Mouse (Mus musculus) testis, postnatal 14 days (tissue): ENCODE data around the gene Hsd11b1.

Source experiments
- DNase-seq: peaks from one replicate; pipeline ENCODE4 v3.0.0; 2021; ENCODE audit warnings: low spot score

The Hsd11b1 gene

DNA sequence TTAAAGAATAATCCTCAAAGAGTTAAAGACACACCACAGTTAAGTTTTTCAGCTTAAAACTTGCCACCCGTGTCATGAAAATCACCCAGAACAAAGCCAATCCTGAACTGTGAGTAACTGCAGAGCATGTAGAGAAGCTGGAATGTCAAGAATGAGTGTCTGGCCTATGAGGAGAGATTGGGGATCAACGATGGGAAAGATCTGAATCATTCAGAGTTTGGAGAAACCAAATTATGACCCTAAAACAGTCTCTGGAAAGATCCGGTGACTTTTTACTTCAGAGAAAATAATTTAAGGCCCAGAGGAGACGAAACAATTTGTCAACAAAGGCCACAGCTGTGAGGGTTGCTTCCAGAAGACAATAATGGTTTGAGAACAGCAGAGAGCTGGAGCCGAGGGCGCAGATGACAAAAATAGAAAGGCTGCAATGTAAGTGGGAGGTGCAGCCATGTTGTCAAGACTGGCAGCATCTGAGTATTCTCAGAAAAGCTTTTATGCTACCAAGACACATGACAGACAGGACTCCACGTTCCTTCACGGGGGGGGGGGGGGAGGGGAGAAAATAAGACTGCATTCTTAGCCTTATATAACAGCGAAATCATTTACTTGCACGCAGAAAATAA, 20.2 kb downstream of the Hsd11b1 start:
- no peak for DNase-seq

DNA sequence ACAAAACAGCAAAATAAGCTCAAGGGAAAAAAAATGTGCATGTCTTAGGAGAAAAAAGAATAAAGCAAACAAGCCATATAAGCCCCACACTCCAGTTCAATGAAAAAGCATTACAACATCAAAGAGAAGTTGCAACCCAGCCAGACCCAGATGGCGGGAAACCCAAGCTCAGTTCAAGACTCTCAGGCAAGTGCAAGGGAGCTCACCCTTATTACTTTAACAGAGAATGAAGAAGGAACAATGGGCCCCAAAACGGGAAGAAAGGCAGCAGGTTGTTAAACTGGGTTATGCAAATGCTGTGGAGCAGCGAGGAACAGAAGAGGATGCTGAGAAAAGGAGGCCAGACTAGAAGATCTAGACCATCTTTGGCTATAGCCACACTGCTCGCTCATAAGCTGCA, 21.0 kb downstream of the Hsd11b1 start:
- DNase-seq, result no peak

DNA sequence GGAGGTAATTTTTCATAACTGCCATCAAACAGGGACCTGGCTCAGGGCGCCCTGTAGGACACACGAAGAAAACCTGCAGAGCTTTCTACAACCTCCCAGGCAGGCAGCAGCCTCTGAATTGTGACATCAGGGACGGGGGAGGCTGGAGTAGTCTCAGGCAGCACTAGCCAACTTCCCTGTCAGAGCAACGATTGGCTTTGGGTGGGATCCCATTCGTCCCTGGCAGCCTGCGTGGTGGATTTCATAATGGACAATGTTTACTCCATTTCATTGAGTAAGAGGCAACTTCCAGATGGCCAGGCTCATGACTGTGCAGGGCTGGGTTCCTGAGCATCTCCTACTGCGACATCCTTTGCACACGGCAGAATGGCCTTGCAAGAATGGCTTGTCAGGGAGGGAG, 21.6 kb downstream of the Hsd11b1 start:
- peak; percentile 35 for DNase-seq

DNA sequence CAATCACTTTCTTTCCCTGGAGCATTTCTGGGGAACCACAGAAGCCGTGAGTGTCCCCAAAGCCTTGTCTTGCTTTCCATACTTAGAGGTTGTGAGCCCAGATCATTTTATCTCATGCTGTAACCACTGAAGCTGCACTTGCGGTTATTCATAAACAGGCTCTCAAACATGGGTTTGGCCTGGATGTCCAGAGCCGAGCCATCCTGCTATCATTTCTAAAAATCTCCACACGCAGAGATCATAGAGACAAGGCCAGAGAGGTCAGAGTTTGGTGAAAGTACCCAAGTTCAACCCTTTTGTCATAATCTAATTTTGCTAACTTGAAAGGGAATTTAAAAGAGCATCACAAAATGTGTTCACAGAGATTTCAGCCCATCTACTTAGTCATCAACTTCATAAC, 22.4 kb downstream of the Hsd11b1 start:
- DNase-seq, result no peak

DNA sequence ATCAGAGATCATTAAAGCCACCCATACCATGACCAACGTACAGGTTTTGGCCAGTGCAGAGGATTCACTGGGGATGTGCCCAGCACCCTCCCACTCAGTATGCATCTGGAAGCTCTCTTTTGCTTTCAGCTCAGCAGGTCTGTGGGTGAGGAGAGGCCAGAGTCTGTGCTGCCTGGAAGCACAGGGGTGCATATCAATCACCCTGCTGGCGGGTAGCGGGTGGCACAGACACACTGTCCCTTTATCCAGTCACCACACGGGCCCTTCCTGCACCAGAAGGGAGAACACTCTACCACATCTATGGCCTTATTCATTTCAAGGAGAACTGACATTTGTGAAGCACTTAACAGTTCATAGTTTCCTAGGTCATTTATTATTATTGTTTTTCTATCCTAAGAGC, 25.4 kb downstream of the Hsd11b1 start:
- DNase-seq, result no peak

DNA sequence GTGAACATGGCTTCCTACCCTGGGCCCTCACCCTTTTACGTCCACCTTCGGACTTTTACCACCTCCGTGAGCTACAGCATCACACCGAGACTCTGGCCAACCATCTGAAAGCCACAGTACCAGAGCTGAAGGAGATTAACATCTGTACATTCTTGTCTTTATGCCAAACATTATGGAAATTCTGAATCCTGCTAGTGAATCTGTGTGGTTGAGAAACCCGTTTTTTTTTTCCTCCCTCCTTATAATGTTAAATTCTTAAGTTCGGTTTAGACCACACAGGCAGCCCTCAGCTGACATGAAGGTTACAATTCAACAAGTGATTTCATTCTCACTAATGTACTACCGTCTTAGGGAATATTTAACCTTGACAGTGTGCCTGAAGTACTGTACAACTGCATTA, 28.9 kb downstream of the Hsd11b1 start:
- DNase-seq, result no peak

DNA sequence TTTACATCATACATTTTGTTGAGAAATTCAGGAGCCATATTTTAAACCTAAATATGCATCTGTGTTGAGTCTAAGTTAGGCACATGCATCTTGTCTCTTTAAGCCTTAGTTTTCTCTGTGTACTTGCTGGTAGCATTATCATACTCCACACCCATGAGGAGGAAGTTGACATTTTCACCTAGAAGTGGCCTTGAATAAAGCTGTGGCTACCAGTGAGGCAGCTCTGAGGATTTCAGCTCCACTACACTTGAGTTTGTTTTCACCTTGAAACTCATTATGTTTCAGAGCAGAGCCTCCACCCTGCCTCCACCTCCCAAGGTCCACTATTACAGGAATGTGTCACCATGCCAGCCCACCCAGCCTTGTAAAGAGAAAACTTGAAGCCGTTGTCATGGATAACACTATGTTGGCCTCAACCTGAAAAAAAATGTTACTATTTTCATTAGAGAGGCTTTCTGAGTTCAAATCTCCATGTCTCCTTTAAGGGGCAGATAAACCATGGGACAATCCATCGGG, 29.7 kb downstream of the Hsd11b1 start:
- no peak for DNase-seq

DNA sequence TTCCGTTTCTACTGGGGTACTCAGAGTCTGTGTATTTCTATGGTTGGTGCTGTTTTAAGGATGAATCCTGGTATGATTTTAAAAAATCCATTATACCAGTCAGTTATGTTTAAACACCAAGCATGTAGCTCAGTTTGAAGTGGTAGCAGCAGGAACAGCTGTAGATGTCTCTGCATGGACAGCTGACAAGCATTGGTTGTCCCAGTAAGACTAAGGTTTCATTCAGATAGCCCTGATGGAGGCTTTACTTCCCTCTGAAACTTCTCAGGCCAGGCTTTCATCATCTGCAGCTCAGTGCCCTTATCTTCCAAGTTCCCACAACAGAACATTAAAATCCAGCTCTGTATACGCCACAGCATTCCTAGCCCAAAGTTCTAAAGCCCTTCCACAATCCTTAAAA, 31.1 kb downstream of the Hsd11b1 start:
- DNase-seq, result no peak

DNA sequence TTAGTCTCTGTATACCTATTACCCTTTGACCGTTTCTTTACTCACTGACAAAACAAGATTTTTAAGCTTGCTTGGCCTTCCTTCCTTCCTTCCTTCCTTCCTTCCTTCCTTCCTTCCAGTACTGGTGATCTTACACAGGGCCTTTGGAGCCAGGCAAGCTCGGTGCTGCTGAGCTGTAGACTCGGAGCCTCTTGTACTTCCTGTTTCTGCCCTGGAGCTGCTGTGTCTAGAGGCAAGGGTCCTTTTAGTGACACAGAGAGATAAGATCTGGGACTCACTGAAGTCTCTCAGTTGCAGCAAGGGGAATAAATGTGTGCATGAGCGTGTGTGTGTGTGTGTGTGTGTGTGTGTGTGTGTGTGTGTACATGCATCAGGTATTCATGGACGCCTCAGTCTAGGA, 32.9 kb downstream of the Hsd11b1 start:
- DNase-seq, result no peak

DNA sequence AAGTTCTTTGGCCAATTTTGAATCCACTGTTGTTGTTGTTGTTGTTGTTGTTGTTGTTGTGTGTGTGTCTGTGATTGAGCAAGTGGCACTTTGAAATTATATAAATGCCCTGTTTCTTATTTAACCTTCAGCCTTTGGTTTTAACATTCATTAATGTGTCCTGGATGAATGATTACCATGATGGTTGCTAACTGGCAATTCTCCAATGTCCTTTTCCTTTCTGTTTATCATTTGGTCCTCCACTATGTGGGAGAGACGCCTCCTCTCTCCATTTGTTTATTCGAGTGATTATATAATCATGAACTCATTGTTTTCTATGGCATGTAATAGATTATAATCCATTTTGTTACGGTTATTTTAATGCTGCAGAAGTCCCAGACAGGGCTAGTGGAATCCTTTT, 33.3 kb downstream of the Hsd11b1 start:
- no peak for DNase-seq

DNA sequence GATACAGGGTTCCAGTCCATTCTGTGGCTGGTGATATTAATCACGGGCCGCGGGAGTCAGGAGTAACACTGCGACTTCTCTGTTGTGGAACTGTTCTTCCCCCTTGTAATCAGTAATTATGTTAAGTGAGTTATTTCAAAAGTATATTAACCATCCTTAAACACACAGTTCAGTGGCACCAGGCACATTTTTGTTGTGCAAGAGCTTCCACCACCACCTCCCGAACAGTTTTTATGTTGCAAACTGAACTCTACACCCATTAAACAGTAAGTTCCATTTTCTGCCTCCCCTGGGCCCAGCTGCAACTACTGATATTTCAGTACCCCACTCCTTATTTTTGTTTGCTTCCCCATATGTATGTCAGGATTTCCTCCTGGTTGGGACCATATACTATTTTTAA, 34.3 kb downstream of the Hsd11b1 start:
- DNase-seq, result no peak

DNA sequence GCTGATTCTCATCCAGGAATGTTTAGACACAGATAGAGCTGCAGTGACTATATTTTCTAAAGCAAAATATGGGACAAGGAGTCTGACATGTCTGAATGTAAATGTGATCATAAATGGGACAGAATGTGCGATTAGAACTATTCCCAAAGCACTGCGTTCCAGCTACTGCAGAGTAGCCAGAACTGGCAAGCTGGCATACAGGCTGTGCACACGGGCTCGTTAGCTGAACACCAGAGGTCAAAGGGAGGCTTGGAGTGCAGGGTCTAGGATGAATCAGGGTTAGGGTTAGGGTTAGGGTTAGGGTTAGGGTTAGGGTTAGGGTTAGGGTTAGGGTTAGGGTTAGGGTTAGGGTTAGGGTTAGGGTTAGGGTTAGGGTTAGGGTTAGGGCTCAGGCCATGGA, 36.3 kb downstream of the Hsd11b1 start:
- no peak for DNase-seq

DNA sequence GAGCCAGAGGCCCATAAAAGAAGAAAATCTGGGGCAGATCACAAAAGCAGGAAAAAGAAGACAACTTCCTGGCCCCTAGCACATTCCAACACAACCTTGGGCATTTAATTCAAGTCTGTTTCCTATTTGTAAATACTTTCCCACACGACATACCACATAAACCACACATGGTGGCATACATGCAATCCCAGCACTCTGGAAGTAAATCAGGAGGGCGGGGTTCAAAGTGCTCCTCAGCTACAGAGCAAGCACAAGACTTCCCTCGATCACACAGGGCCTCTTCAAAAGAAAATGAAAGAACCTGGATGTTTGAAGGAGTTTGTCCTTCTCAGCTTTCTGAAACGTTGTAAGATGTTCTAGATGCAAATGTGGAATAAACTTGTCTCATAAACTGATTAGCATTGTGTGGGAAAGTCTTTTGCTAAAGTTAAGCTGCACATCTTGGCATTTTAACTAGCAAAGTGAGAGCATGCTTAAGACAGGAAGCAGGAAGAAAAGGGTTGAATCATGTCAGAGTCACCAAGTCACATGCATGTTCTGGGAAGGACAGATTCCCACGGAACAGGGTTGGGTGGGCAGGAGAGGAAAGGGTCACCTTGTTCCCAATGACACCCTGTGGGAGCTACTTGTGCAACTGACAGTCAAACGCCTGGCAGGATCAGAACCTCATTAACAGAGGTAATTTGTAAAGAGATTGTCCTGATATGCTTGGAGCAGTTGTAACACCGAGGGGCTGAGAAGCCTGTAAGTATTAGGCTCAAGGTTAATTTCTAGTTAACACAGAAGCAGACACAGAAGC, 37.0 kb downstream of the Hsd11b1 start:
- no peak for DNase-seq

DNA sequence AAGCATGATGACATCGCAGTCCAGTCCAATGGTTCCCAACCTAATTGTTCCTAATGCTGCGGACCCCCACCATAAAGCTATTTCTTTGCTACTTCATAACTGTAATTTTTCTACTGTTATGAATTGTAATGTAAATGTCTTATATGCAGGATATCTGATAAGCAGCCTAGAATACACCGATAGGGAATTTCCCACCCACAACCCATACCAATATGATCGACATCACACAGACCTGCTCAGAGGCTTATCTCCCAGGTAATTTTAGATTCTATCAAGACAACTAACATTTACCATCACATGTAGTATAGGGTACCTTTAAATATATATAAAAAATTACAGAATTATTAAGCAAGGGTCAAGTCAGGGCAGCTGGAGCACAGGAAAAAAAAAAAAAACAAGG, 37.8 kb downstream of the Hsd11b1 start:
- DNase-seq, result no peak

DNA sequence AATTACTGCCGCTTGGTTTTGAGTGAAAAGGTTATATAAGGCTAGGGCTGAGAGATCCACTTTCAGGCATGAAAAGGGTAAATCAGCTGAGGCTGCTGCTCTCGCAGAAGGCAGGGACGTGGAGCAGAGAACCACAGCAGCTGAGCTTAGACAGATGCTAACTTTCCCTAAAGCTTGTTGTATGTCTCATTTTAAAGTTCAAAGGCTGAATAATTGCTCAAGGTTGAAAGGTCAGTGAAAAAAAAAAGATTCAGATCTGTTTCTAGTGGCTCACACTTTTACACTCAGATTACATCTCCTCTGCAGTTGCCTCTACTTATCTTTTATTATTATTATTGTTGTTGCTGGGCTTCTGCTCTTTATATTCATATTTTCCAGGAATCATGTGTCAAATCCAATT, 38.3 kb downstream of the Hsd11b1 start:
- DNase-seq, result no peak

DNA sequence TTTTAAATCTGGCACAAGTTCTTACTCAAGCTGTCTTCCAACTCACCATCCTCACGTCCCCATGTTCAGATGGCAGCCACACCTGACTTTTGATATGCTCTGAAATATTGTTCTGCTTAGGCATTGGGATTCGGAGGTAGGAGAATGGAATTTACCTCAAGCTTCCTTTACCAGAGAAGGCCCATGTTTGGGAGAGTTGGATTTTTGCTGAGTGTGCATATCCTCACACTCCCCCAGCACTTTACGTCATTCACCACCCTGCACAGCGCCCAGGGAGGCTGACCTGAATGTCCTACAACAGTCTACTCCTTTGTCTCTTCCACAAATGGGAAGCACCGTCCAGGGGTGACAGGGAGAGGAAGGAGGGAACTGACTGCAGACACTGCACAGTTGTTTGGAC, 43.5 kb downstream of the Hsd11b1 start:
- DNase-seq, result no peak

DNA sequence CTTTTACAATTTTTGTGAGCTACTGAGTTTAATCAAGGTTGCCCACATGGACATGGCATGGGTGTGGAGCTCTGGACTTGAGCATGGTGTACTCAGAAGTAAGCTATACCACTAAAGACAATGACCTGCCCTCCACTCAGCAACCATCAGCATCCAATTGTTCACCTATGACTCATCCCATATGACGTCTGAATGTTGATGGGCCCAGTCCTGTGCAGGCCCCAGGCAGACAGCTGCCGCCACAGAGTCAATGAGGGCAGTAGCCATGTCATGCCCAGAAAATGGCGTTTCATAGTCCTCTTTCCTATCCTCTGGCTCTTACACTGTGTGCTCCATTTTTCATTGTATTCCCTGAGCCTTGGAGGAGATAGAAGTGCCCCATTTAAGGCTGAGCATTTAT, 47.9 kb downstream of the Hsd11b1 start:
- no peak for DNase-seq

DNA sequence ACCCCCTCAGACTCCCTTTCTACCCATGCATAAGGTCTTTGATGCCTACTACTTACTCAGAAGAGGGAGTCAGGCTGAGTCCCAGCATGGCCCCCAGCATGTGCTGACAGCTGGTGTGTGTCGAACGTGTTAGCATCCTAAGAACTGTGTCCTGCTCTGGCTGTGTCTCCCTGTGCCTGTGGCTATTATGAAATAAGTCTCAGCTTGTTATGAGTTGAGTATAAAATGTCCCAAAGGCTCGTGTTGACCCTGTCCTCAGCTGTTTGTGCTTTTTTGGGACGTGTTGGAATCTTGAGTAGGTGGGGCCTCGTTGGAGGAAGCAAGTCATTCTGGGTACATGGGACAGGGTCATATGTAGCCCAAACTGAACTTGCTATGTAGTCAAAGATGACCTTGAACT, 49.8 kb downstream of the Hsd11b1 start:
- no peak for DNase-seq

DNA sequence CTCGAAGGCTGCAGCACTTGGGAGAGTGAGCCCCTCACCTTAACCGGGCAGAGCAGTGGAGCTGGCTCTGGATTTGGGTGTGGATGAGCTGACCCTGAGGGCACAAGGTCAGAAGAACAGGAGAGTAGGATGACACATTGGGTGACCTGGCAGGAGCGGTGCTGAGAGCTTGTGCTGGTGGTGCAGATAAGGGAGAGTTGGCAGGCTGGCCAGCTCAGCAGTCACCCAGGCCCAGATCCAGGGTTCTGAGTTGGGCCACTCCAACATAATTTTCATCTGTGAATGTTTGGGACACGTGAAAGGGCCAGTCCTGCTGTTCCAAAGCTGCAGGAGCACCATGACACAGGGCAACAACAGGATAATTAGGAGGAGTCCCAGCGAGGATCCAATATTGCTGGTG, 52.5 kb downstream of the Hsd11b1 start:
- DNase-seq, result no peak

DNA sequence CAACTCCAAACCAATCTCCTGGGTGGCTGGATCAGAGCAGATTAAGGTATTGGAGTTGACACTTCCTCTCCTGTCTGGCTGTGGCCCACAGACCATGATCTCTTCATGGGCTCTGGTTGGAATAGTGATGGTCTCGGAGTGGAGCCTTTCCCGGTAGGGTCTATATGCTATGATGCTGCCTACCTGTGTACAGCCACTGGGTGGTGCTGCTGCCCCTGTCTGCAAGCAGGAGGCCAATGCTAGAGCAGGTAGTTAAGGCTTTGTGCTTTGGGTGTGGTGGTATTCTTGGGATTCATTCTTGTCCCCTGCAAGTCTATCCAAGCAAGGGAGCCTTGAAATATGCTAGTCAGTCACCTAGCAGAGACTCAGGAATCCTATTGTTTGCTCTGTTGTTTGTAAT, 55.7 kb downstream of the Hsd11b1 start:
- no peak for DNase-seq

DNA sequence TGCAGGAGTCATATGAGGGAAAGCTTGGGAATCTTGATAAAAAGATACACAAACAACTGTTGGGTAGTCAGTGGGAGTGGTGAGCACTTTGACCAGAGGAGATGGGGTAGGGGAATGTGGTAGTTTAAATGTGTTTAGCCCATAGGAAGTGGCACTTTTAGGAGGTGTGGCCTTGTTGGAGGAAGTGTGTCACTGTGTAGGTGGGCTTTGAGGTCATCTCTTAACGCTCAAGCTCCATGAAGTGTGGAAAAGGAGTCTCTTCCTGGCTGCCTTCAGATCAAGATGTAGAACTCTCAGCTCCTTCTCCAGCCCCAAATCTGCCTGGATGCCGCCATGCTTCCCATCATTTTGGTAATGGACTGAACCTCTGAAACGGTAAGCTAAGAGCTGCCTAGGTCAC, 56.4 kb downstream of the Hsd11b1 start, which contains the start of gene Lamb3:
TSS of gene Lamb3 (plus strand) at position 197 of the 400 bp plus-strand sequence.
- no peak for DNase-seq

DNA sequence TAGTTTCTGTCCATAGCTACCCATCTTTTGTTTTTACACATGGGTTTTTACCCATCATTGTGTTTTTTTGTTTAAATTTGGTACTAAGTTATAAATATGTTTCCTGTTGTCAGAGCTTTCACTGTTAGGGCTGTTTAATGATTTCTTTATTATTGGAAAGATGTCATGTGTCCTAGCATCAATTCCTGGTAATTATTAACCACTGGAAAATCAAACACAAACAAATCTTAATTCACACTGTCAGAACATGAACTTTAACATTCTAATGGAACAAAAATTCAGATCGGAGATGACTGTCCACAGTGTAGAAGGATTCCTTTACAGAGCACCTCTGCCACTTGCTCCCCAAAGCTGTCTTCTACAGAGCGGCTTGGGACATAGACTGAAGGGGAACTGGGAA, 58.4 kb downstream of the Hsd11b1 start:
- no peak for DNase-seq

DNA sequence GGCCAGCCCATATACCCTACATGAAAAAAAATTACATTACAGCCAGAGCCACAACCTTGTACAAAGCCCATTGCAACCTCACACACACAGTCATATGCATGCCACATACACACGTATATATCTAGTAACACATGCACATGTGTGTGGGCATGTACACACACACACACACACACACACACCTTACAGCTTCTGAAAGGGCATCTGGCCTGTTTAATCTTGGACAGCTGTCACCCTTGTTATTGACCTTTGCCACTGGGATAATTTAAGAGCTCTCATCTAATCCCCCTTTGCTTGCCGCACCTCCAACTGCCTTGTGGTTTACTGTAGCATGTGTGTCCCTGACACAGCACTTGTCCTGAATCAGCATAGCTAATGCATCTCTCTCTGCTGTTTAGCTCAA, 60.1 kb downstream of the Hsd11b1 start:
- DNase-seq, result no peak

DNA sequence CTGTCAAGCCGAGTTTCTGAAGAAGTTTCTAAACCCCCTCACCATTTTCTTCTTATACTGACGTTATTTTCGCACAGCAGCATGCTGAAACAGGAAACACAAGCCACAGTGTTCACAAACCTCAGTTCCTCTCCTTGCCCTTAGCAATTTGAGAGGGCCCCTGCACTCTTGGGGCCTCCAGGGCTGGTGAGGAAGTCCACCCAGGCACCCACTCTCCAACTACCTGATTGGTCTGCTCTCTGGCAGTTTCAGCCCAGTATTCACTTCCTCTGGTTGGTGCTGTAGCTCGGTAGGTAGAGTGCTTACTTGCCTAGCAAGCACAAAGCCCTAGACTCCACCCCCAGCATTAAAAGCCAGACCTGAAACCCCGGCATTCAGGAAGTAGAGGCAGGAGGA, 62.5 kb downstream of the Hsd11b1 start, which contains the start of gene Traf3ip3:
TSS of gene Traf3ip3 (minus strand) at position 321 of the 396 bp plus-strand sequence.
- no peak for DNase-seq
